Mouse (Mus musculus) megakaryocyte-erythroid progenitor cell, adult 5-6 weeks (primary cell): ENCODE measurements around the gene Adcy5. TPM values are rescaled to one million over a fixed set of nuclear protein-coding genes. Genes with fewer than 3 reads are reported as not detected.
A peak's percentile ranks its signal among the peaks of the same experiment; 100 is the strongest.

ENCODE experiments used
- ATAC-seq: replicated peaks from 2 replicates; pipeline ENCODE4 v1.8.0; 2016; ENCODE audit warnings: mild to moderate bottlenecking, inconsistent platforms; ENCODE audit not compliant: severe bottlenecking, poor library complexity, low FRiP score, low TSS enrichment
- total RNA-seq, 2 experiments: library from RNA; stranded (forward) in 1 of 2; stranded (reverse) in 1 of 2; fragments of 200-1000, 215-1000 nt in 1 of 2; fragments of >200 nt in 1 of 2; fragmentation: Nextera tagmentation in 1 of 2; gene quantifications; 2 replicates each; pipeline ENCODE4 v1.2.3; 2014 to 2017

Adcy5 gene
- total RNA-seq, 2 experiments from 2014 or later, result not detected

DNA sequence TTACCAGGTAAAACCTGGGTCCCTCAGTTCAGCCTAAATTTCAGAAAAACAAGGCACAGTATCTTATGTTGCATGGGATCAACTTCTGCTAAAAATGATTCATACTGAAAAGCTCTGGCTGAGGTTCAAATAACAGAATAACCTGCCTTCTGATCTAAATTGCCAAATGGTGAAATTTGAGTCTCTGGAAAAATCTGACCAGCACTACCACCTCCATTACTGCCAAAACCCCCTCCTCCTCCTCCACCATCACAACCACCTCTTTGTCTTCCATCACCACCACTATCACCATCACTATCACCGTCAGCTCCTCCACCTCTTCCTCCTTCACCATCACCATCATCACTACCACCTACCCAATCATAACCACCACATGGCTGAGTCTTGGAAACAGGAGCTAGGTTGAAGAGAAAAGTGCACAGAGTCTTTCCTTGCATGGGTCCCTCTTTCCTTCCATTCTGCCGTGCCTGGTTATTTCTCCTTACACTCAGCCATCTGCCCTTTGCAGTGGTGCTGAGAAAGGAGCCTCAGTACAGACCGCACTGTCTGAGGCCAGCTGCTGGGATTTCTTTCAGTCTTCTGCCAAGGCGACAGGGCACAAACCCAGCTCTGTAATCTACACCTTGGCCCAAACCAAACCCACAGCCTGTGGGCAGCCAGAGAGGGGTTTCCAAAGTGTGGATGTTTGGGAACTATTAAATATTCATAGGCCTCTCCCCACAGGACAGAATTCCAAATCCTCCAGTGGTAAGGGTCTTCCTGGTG lies 85.5 kb downstream of the Adcy5 start:
- ATAC-seq, result no peak

- ATAC-seq, result no peak
Measured at GRCm38 (mm10) chr16:35247364-35247763, 92.7 kb downstream of the Adcy5 start.

DNA sequence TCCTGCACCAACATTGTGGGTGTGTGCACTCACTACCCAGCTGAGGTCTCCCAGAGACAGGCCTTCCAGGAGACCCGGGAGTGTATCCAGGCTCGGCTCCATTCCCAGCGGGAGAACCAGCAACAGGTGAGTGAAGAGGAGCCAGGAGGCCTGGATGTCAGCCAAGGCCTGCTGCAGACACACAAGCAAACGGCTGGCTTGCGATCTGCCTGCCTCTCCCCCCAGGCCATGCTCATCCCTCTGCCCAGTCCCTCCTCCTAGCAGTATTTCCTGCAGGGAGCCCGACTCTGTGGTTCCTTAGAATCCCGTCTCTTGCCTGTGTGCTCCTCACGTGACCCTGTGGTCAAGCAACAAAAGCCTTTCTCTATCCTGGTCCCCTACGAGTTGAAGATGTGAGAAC lies 94.1 kb downstream of the Adcy5 start:
- ATAC-seq, result no peak

DNA sequence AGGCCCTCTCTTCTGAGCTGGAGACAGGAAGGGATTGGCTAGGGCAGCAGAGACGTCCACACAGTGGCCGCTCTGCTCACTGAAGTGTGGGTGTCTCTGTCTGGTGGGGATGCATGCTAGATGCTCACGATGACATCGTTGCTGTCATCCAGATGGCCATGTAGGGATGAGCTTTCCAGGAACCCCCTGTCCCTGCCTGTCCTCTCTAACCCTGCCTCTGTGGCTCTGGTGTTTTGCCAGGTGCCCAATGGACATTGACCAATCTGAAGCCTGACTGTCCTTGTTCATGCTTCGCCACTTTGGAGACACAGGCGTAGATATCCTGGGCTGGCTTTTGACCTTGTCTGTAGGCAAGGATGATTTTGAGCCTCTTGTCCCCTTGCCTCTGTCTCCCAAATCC lies 95.1 kb downstream of the Adcy5 start:
- ATAC-seq, result no peak

DNA sequence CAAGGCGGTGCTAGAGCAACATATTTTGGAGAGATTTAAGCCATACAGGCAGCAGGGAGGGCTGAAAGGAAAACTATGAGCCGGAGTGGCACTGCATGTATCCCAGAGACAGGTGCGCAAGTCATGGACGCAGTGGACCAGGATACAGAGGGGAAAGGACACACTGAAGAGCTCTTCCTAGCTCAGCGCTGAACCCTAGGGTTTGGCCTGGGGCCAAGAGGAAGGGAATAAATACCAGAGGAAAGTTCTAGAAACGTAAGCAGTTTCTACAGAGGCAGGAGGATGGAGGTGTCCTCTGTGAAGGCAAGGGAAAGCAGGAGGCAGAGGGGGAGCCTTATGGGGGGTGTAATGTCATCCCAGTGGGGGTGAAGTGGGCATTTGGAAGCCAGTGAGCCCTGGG lies 97.0 kb downstream of the Adcy5 start:
- no peak for ATAC-seq

- ATAC-seq, result no peak
Measured at GRCm38 (mm10) chr16:35252967-35253366, 98.3 kb downstream of the Adcy5 start.

DNA sequence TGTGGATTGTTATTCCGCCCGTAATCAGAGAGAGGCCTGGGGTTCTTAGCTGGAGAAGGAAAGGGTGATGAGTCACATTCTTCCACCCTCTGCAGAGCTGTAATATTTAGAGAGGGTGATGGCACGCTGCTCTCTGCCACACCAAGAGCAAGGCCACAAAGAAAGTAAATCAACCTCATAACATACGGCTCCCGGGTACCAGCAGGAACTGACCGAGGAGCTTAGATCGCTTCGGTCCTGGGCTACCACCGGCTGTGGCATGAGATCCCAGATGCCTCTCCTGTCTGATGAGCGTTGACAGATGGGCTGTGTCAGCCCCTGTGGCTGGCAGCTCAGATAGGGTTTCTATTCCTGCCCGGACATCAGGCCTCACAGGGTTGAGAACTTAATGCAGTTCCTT lies 101.3 kb downstream of the Adcy5 start:
- ATAC-seq, result no peak

DNA sequence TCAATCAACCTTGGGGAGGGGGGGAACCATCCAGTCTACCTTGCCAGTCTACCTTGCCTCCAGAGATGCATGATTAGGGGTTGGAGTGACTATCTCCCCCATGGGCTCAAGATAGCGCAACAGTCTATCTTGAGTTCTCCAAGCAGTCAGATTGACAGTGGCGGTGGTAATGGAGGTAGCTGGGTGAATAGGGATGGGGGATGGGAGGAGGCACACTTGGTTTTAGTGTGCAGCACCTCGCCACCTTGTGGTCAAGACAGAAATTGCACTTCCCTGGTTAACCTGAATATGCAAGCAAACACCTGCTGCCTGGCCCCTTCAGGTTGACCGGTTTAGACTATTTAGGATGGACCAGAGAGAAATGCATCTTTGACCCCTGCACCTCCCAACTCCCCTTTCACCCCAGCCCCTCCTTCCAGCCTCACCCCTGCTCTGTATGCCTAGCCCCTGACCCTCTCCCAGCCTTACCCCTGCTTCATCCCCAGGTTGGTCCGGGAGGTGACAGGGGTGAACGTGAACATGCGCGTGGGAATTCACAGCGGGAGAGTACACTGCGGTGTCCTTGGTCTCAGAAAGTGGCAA lies 115.8 kb downstream of the Adcy5 start:
- peak; percentile 60 for ATAC-seq

DNA sequence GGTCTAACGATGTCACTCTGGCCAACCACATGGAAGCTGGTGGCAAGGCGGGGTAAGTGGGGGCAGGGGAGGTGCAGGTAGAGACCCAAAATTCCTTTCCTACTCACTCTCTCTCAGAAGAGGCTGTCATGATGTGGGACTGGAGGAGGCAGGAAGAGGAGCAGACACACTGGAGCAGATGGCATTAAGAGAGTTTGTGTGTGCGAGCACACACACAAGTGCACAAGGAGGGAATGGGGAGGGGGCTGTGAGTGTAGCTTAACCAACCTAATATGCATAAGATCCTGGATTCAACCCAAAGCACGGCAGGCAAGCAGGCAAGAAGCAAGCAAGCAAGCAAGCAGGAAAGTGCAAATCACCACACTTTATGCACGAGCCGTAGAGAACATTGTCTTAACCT lies 116.3 kb downstream of the Adcy5 start:
- ATAC-seq, result no peak

- ATAC-seq, result 0 out of 2 replicates have a peak, but pooled peaks have one; percentile 22
Measured at GRCm38 (mm10) chr16:35271572-35271971, 116.9 kb downstream of the Adcy5 start.

DNA sequence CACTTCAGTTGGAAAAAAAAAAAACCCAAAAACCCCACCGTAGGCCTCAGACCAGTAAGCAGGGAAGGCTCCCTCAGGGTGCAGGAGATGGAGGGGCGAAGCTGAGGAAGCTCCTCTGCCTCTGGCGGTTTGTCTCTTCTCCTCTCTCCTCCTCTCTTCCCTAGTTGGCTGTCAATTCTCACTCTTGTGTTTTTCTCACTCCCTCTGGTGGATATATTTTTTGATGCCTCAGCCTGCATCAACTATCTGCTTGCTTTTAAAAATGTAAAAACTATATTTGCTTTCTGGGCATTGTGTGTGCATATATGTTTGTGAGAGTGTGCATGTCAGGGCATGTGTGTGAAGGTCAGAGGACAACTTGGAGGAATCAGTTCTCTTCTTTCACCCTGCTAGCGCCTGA lies 117.7 kb downstream of the Adcy5 start:
- ATAC-seq, result no peak

GRCm38 (mm10) chr16:35278166-35278565 lies 123.5 kb downstream of the Adcy5 start:
- no peak for ATAC-seq

GRCm38 (mm10) chr16:35282456-35282855 lies 127.8 kb downstream of the Adcy5 start:
- ATAC-seq, result no peak

DNA sequence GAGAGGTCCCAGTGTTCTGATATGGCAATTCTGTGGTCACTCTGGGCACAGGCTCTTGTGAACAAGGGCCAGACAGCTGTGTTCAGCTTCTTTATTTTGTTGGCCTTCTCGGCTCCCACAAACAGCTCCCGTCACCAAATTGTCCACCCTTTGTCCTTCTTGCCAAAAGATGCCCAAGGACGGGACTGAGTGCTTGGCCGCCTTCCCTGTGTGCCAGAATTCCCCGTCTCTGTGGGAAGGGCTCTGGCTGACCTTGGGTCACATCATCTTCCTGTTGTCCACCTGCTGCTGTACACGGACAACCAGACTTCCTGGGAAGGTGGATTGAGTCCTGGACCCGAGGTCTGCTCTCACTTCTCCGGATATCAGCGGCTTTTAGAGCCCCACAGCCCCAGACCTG lies 131.1 kb downstream of the Adcy5 start:
- ATAC-seq, result no peak

- ATAC-seq, result no peak
Measured at GRCm38 (mm10) chr16:35287244-35287643, 132.6 kb downstream of the Adcy5 start.

GRCm38 (mm10) chr16:35297786-35298185 lies 143.1 kb downstream of the Adcy5 start:
- ATAC-seq, result no peak

GRCm38 (mm10) chr16:35300156-35300555 lies 145.5 kb downstream of the Adcy5 start:
- no peak for ATAC-seq

GRCm38 (mm10) chr16:35302441-35303280 lies 148.0 kb downstream of the Adcy5 start:
- ATAC-seq, result peak; percentile 41; the same call in 1 of the 2 replicates

DNA sequence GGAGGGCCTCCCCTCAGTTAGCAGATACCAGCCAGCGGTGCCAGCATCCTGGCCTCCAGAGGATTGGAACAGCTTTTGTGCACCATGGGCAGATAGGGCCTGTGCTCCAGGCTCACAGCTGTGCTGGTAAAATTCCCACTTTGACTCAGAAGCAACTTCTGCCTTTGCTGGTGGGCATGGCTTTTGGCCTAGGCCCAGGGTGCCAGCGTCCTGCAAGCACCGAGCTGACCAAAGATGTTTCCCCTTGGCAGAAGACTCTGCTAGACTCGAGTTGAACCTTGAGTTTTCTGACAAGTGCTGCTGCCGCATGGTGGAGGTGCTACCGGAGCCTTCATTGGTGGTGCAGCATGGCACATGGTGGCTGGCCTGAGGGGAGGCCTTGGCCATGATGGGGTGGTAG lies 149.0 kb downstream of the Adcy5 start:
- no peak for ATAC-seq

DNA sequence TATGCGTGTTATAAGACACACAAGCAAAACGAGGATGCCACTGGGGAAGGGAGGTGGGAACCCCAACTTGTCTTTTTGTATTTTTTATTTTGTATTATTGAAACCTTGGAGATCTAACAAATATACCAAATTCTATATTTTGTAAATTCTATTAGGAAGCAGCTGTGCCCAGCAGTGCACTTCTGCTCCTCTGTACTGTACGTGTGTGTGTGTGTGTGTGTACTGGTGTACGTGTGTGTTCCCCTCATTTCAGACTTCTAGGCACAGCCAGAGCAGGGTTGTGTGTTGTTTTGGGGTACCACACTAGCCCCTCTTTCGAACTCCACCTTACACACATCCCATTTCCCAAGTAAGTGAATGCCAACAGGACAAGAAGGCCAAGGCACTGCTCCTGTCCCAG lies 149.7 kb downstream of the Adcy5 start:
- ATAC-seq, result no peak
